Mouse (Mus musculus): ENCODE results near the gene Tfam. TPM values are rescaled to one million over a fixed set of nuclear protein-coding genes. Genes with fewer than 3 reads are reported as not detected.

The Tfam gene
- polyA plus RNA-seq, 1 experiment from 2014 or later = 81.1 TPM

- Histone ChIP-seq H3K4me3 (replicated peaks) (no peak overlapping the region), H3K27me3 (no peaks in the 10 kb centered on the region), H3K9ac (no peak overlapping the region), H3K36me3 (replicated peaks) (peaks cover 26% of the 10 kb centered on the region), H3K4me2 (no peak overlapping the region), H3K27ac (no peak overlapping the region), H3K9me3 (no peaks in the 10 kb centered on the region), H3K4me1 (no peaks in the 10 kb centered on the region)
- no peak for ATAC-seq (ENCODE audit: low FRiP score)
- whole genome bisulfite sequencing = 86% methylated on average over 5 of the region's 5 CpGs
Measured at GRCm38 (mm10) chr10:71252421-71252820, 14.3 kb upstream of the Tfam start.

DNA sequence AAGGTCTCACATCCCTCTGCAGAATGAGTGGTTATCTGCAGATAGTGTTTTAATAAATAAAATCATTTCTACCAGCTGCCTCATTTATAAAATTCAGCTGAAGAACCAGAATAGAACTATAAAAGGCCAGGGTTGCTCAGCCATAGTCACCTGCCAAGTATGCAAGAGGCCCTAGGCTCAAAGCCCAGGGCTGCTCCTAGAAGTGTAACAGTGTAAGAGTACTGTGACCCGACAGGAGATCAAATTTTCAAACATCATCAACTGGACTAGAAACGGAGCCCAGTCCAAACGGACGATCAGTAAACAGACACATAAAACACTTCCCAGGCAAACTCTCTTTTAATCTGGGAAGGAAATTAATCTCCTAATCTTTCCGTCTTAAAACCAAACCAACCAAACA, 13.8 kb upstream of the Tfam start:
- no peak overlapping the region for H3K4me3 ChIP-seq (replicated peaks)
- peaks cover 24% of the 10 kb centered on the region for H3K36me3 ChIP-seq (replicated peaks)
- no peak for ATAC-seq (ENCODE audit: low FRiP score)
- no peaks in the 10 kb centered on the region for H3K27me3 ChIP-seq
- H3K27ac ChIP-seq = no peak overlapping the region
- no peak overlapping the region for H3K9ac ChIP-seq
- no peaks in the 10 kb centered on the region for H3K4me1 ChIP-seq
- 83% methylated on average over 5 of the region's 5 CpGs for WGBS
- H3K9me3 ChIP-seq = no peaks in the 10 kb centered on the region
- H3K4me2 ChIP-seq = no peak overlapping the region

DNA sequence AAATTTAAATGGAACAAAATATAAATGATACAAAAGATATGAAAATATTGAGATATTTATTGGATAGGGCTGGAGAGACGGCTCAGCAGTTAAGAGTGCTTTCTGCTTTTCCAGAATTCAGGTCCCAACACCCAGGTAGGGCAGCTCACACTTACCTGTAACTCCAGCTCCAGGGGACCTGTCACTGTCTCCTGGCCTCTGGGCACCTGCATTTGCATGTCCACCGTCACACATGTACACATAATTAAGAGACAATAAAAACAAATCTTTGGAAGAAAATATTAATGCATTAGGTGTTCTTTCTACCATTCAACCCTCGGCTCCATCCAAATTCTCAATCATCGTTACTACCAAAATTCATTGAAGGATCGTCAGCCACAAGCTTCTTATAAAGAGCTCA, 13.2 kb upstream of the Tfam start:
- Histone ChIP-seq H3K27me3 (no peaks in the 10 kb centered on the region), H3K4me3 (replicated peaks) (no peak overlapping the region), H3K4me1 (no peaks in the 10 kb centered on the region), H3K4me2 (no peak overlapping the region), H3K36me3 (replicated peaks) (peaks cover 18% of the 10 kb centered on the region), H3K27ac (no peak overlapping the region), H3K9ac (no peak overlapping the region), H3K9me3 (no peaks in the 10 kb centered on the region)
- no peak for ATAC-seq (ENCODE audit: low FRiP score)
- 89% methylated on average over 5 of the region's 5 CpGs for WGBS

DNA sequence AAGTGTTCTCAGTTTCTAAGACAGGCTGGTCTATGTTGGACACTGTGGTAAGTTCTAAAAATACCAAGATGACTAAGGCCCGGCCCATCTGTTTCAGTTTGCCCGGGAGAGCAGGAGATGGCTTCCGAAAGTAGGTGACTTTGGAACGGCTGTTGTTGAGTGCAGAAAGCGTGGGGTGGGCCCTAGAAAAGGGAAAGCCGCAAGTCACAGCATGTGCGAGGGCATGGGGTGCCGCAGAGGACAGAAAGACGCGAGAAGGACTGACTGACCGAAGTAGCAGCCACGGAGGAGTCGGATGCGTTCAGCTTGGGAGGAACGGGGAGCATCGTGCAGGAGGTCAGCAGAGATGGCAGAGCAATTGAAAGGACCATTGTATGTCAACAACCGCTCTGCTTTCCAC, 12.4 kb upstream of the Tfam start:
- H3K36me3 ChIP-seq (replicated peaks) = peaks cover 11% of the 10 kb centered on the region
- WGBS = 86% methylated on average over 17 of the region's 17 CpGs
- ATAC-seq (ENCODE audit: low FRiP score) = no peak

GRCm38 (mm10) chr10:71249086-71249880, 11.2 kb upstream of the Tfam start:
- WGBS = 86% methylated on average over 10 of the region's 10 CpGs
- Histone ChIP-seq H3K4me1 (no peaks in the 10 kb centered on the region), H3K4me2 (no peak overlapping the region), H3K27me3 (no peaks in the 10 kb centered on the region), H3K36me3 (replicated peaks) (peaks cover 1% of the 10 kb centered on the region; the same call in 1 of the 2 replicates), H3K4me3 (replicated peaks) (no peak overlapping the region), H3K27ac (no peak overlapping the region), H3K9me3 (no peaks in the 10 kb centered on the region), H3K9ac (no peak overlapping the region)
- no peak for ATAC-seq (ENCODE audit: low FRiP score)

More for the DNA sequence above, 12.4 kb upstream of the Tfam start:
- Histone ChIP-seq H3K4me1 (no peaks in the 10 kb centered on the region), H3K27ac (no peak overlapping the region), H3K4me2 (no peak overlapping the region), H3K9me3 (no peaks in the 10 kb centered on the region), H3K27me3 (no peaks in the 10 kb centered on the region), H3K4me3 (replicated peaks) (no peak overlapping the region), H3K9ac (no peak overlapping the region)

- Histone ChIP-seq H3K36me3 (replicated peaks) (no peaks in the 10 kb centered on the region), H3K4me2 (no peak overlapping the region), H3K4me1 (no peaks in the 10 kb centered on the region), H3K9me3 (no peaks in the 10 kb centered on the region), H3K9ac (no peak overlapping the region), H3K27ac (no peak overlapping the region), H3K4me3 (replicated peaks) (no peak overlapping the region), H3K27me3 (no peaks in the 10 kb centered on the region)
- WGBS = 72% methylated on average over 7 of the region's 7 CpGs
- ATAC-seq (ENCODE audit: low FRiP score) = no peak
Measured at GRCm38 (mm10) chr10:71246956-71247355, 8.9 kb upstream of the Tfam start.

DNA sequence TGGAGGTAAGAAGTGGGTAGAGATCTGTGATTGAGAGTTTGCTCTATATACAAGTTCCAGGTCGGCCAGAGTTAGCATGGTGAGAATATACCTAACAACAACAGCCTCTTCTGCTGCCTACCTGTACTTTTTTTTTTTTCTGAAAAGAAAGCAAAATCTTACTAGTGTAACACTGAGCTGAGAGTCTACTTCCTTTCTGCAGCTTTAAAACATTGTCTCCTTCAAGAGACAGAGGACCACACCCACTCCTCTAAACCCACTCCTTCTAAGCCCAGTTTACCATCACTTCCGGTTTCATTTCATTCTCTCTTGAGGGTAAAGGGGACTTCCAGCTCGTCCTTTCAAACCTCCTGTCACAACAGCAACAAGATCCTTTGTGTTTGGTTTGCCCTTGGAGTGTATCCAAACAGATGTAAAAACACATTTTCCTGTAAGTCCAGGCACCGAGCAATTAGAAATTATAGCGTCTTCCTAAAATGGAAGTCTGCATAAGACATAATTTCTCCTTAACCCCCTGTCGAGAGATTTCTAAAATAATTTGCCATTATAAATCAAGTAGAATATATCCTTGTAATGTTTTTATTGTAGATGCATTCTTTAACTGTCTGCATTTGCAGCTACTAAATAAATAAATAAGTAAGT, 1.5 kb upstream of the Tfam start:
- Histone ChIP-seq H3K4me1 (peaks cover 7% of the 10 kb centered on the region), H3K9ac (no peak overlapping the region), H3K4me3 (replicated peaks) (no peak overlapping the region), H3K9me3 (no peaks in the 10 kb centered on the region), H3K36me3 (replicated peaks) (peaks cover 8% of the 10 kb centered on the region), H3K4me2 (no peak overlapping the region), H3K27me3 (no peaks in the 10 kb centered on the region), H3K27ac (no peak overlapping the region)
- ATAC-seq (ENCODE audit: low FRiP score) = no peak
- WGBS = 75% methylated on average over 6 of the region's 6 CpGs

DNA sequence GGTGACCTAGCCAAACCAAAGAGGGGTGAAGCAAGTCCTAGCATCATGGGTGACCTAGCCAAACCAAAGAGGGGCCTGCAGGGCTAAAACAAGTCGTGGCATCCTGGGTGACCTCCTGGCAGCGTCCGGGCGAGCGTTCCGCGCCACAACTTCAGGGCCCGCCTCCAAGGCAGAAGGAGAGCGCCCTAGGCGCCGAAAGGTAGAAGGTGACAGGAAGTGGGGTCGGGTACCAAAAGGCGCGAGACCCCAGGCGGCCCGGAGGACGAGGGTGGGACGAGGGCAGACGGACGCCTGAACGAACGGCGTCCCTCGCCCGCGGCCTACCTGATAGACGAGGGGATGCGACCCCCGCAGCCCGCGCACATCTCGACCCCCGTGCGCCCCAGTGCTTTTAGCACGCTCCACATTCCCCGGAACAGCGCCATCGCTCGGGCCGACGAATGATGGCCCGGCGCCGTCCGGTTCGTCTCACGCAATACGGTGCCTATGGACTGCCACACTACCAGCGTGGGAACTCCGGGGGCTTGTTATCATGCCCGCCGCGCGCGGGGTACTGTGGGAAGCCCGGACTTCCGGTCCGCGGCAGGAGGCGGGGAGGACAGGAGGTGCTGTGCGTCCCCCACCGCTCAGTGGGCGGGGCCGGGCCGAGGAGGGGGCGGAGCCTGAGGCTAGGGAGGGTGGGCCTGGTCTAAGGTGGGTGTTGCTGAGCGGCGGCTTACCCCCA, 402 bp downstream of the Tfam start:
- H3K4me1 ChIP-seq = peaks cover 7% of the 10 kb centered on the region
- peak overlapping the region; percentile 77 for H3K4me2 ChIP-seq
- H3K36me3 ChIP-seq (replicated peaks) = peaks cover 26% of the 10 kb centered on the region
- H3K9ac ChIP-seq = peak overlapping the region; percentile 77
- peak overlapping the region; percentile 87 for H3K4me3 ChIP-seq (replicated peaks)
- WGBS = under 1% methylated on average over 66 of the region's 68 CpGs
- no peaks in the 10 kb centered on the region for H3K9me3 ChIP-seq
- peak; percentile 99 for ATAC-seq (ENCODE audit: low FRiP score)
- H3K27ac ChIP-seq = peak overlapping the region; percentile 69
- no peaks in the 10 kb centered on the region for H3K27me3 ChIP-seq

GRCm38 (mm10) chr10:71234071-71234470, 4.0 kb downstream of the Tfam start:
- no peak overlapping the region for H3K4me3 ChIP-seq (replicated peaks)
- no peak overlapping the region for H3K9ac ChIP-seq
- H3K4me2 ChIP-seq = no peak overlapping the region
- no peak overlapping the region for H3K27ac ChIP-seq
- H3K27me3 ChIP-seq = no peaks in the 10 kb centered on the region
- no peak for ATAC-seq (ENCODE audit: low FRiP score)
- peaks cover 50% of the 10 kb centered on the region for H3K36me3 ChIP-seq (replicated peaks)
- H3K4me1 ChIP-seq = peaks cover 7% of the 10 kb centered on the region
- H3K9me3 ChIP-seq = no peaks in the 10 kb centered on the region
- 98% methylated on average over 8 of the region's 8 CpGs for WGBS

DNA sequence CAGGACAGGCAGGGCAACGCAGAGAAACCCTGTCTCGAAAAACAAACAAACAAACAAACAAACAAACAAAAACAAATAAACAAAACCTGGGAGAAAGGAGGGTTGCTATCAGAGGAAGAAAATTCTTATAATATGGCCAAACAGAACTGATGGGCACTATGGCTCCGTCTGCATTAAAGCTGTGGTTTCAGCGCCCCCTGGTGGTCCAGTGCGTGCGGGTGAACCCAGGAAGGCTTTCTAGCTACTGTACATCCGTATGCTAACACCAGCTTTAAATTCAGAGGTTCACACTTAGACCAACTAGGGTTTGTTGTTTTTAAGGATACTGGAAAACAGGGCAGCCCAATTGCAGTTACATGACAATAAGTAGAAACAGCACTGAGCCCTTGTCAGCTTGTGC, 12.2 kb downstream of the Tfam start:
- Histone ChIP-seq H3K36me3 (replicated peaks) (peaks cover 52% of the 10 kb centered on the region), H3K27ac (no peak overlapping the region), H3K4me3 (replicated peaks) (no peak overlapping the region), H3K9me3 (no peaks in the 10 kb centered on the region), H3K4me2 (no peak overlapping the region), H3K9ac (no peak overlapping the region), H3K27me3 (no peaks in the 10 kb centered on the region), H3K4me1 (peaks cover 10% of the 10 kb centered on the region; the same call in 1 of the 2 replicates)
- WGBS = 42% methylated on average over 7 of the region's 7 CpGs
- no peak for ATAC-seq (ENCODE audit: low FRiP score)

DNA sequence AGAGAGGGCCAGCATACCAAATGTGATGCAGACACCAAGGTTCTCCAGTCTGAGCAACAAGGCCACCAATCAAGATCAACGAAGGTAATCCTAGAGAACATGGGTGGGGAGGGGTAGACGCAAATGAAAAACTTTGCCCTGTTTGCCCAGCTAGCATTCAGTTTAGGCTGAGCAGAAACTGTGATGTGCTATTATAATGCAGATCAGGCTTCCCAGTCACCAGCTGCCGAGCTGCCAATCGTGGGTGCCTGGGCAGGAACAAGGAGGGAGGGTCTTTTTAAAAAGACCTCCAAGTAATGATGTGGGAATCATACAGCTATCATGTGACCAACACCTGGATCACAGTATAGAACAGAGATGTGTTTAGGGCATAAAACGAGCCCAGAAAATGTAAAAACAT, 15.0 kb downstream of the Tfam start:
- Histone ChIP-seq H3K36me3 (replicated peaks) (peaks cover 26% of the 10 kb centered on the region), H3K27ac (peak overlapping the region; percentile 46; the same call in 1 of the 2 replicates), H3K9me3 (no peaks in the 10 kb centered on the region), H3K4me2 (no peak overlapping the region), H3K9ac (no peak overlapping the region), H3K4me1 (peaks cover 10% of the 10 kb centered on the region; the same call in 1 of the 2 replicates), H3K27me3 (no peaks in the 10 kb centered on the region), H3K4me3 (replicated peaks) (no peak overlapping the region)
- 53% methylated on average over 5 of the region's 5 CpGs for WGBS
- ATAC-seq (ENCODE audit: low FRiP score) = peak; percentile 40; the same call in 1 of the 2 replicates

GRCm38 (mm10) chr10:71222639-71223038, 15.4 kb downstream of the Tfam start:
- Histone ChIP-seq H3K9ac (no peak overlapping the region), H3K4me2 (no peak overlapping the region), H3K9me3 (no peaks in the 10 kb centered on the region), H3K4me3 (replicated peaks) (no peak overlapping the region), H3K36me3 (replicated peaks) (peaks cover 24% of the 10 kb centered on the region), H3K27me3 (no peaks in the 10 kb centered on the region), H3K27ac (peak overlapping the region; percentile 27; the same call in 1 of the 2 replicates), H3K4me1 (peaks cover 10% of the 10 kb centered on the region; the same call in 1 of the 2 replicates)
- peak; percentile 34; the same call in 1 of the 2 replicates for ATAC-seq (ENCODE audit: low FRiP score)
- WGBS = 60% methylated on average over 2 of the region's 2 CpGs

Data from forebrain, embryonic 12.5 days (tissue).